Mouse (Mus musculus): ENCODE results near the gene Pex11g. TPM values are rescaled to one million over a fixed set of nuclear protein-coding genes. Genes with fewer than 3 reads are reported as not detected.
A peak's percentile ranks its signal among the peaks of the same experiment; 100 is the strongest.

Gene Pex11g
- total and polyA plus RNA-seq, 2 experiments from 2014 or later, result 7.3 to 14.1 TPM

DNA sequence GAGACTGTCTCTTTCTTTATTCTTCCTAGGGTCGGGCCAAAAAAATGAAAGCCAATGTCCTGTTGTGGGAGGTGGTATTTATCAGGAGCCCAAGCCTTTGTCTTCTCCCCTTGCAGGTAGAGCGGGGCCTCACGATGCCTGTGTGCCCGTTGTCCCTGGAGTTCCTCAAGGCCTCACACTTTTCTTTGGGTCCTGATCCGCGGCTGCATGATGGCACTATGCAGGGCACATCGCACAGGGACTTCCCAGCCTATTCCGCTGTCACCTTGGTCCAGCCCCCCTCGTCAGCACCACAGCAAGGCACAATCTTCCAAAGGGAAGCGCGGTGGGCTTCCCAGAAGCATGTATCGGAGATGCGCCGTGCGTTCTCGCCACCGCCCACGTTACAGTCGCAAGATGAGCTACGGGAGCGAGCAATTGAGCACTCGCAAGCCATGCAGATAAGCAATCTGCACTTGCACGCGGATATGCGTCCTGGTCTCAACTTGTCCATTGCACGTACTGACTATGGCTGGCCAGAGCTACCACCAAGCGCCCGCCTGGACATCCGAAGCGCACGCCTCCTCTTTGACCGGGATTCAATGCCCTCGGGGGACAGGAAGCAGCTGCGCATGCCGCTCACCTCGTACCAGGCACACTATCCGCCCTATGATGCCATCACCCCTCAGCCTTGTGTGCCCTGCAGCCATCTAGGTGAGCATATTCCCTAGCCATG is 8.4 kb upstream of the Pex11g start:
- H3K9ac ChIP-seq (replicated peaks; ENCODE audit: low read depth, low read length), result no peak overlapping the region
- WGBS, result 19% methylated on average over 37 of the region's 37 CpGs
- peak overlapping the region; percentile 32 for H3K4me3 ChIP-seq (ENCODE audit: low read depth, low read length)
- H3K27ac ChIP-seq (ENCODE audit: low read depth), result no peak overlapping the region
- ATAC-seq (ENCODE audit: insufficient read depth, low read depth) (no peak), DNase-seq (ENCODE audit: low spot score) (no peak)
- TF ChIP-seq EP300 (IDR thresholded peaks at IDR 0.05; ENCODE audit: low read depth) (no peak), CTCF (IDR thresholded peaks at IDR 0.05; ENCODE audit: low read depth) (no peak)
- no peaks in the 10 kb centered on the region for H3K36me3 ChIP-seq (replicated peaks; ENCODE audit: control insufficient read depth, insufficient read depth, low read length)
- H3K4me2 ChIP-seq (ENCODE audit: low read depth, low read length), result peak overlapping the region; percentile 57
- H3K4me1 ChIP-seq (ENCODE audit: control insufficient read depth, insufficient read depth), result 0 out of 2 replicates have a peak, but pooled peaks cover 3% of the 10 kb centered on the region
- H3K27me3 ChIP-seq (ENCODE audit: control insufficient read depth, insufficient read depth, low read length), result no peaks in the 10 kb centered on the region
- H3K9me3 ChIP-seq (replicated peaks; ENCODE audit: control insufficient read depth, low read length), result no peaks in the 10 kb centered on the region

DNA sequence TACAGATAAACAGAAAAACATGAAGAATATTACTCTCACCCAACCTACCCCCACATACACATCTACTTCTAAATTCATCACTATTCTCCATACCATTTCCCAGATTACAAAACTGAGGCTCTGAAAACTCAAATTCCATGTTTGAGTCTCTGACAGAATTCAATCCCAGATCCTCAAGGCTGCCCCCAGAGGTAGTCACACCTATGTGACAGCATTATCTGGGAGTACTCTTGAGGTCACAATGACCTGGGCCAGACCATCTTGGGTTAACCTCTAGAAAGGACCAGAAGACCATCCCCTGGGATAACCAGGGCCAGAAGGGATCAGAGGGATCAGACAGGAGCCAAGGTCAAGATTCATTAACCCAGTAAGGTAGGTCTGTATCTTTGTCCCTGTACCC is 3.1 kb upstream of the Pex11g start, which contains the start of gene Tex45:
Gene Tex45, plus strand, starts transcription at position 301 of the 400 bp plus-strand sequence.
- Histone ChIP-seq H3K27ac (ENCODE audit: low read depth) (no peak within 1 kb of the TSS), H3K4me1 (ENCODE audit: control insufficient read depth, insufficient read depth) (peaks cover 6% of the 10 kb centered on the region; the same call in 1 of the 2 replicates), H3K4me3 (ENCODE audit: low read depth, low read length) (no peak within 1 kb of the TSS), H3K9me3 (replicated peaks; ENCODE audit: control insufficient read depth, low read length) (no peaks in the 10 kb centered on the region), H3K36me3 (replicated peaks; ENCODE audit: control insufficient read depth, insufficient read depth, low read length) (no peaks in the 10 kb centered on the region), H3K9ac (replicated peaks; ENCODE audit: low read depth, low read length) (no peak within 1 kb of the TSS), H3K27me3 (ENCODE audit: control insufficient read depth, insufficient read depth, low read length) (no peaks in the 10 kb centered on the region), H3K4me2 (ENCODE audit: low read depth, low read length) (no peak within 1 kb of the TSS)
- ATAC-seq (ENCODE audit: insufficient read depth, low read depth), result no peak
- DNase-seq (ENCODE audit: low spot score), result no peak
- TF ChIP-seq EP300 (IDR thresholded peaks at IDR 0.05; ENCODE audit: low read depth) (no peak), CTCF (IDR thresholded peaks at IDR 0.05; ENCODE audit: low read depth) (no peak)

DNA sequence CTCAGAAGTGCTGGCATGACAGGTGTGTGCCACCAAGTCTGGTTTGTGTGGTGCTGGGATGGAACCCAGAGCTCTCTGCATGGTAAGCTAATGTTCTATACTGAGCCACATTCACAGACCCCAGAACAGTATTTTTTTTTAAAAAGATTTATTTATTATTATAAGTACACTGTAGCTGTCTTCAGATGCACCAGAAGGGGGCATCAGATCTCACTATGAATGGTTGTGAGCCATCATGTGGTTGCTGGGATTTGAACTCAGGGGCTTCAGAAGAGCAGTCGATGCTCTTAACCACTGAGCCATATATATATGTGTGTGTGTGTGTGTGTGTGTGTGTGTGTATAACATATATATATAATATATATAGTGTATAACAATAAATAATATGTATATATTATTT is 1.4 kb upstream of the Pex11g start:
- Histone ChIP-seq H3K27me3 (ENCODE audit: control insufficient read depth, insufficient read depth, low read length) (no peaks in the 10 kb centered on the region), H3K9me3 (replicated peaks; ENCODE audit: control insufficient read depth, low read length) (no peaks in the 10 kb centered on the region), H3K9ac (replicated peaks; ENCODE audit: low read depth, low read length) (no peak overlapping the region), H3K4me1 (ENCODE audit: control insufficient read depth, insufficient read depth) (peaks cover 6% of the 10 kb centered on the region; the same call in 1 of the 2 replicates), H3K4me3 (ENCODE audit: low read depth, low read length) (no peak overlapping the region), H3K4me2 (ENCODE audit: low read depth, low read length) (no peak overlapping the region), H3K27ac (ENCODE audit: low read depth) (no peak overlapping the region), H3K36me3 (replicated peaks; ENCODE audit: control insufficient read depth, insufficient read depth, low read length) (no peaks in the 10 kb centered on the region)
- no peak for TF ChIP-seq CTCF (IDR thresholded peaks at IDR 0.05; ENCODE audit: low read depth)
- no peak for TF ChIP-seq EP300 (IDR thresholded peaks at IDR 0.05; ENCODE audit: low read depth)
- WGBS, result 100% methylated on average over 1 of the region's 1 CpGs
- DNase-seq (ENCODE audit: low spot score), result no peak
- no peak for ATAC-seq (ENCODE audit: insufficient read depth, low read depth)

DNA sequence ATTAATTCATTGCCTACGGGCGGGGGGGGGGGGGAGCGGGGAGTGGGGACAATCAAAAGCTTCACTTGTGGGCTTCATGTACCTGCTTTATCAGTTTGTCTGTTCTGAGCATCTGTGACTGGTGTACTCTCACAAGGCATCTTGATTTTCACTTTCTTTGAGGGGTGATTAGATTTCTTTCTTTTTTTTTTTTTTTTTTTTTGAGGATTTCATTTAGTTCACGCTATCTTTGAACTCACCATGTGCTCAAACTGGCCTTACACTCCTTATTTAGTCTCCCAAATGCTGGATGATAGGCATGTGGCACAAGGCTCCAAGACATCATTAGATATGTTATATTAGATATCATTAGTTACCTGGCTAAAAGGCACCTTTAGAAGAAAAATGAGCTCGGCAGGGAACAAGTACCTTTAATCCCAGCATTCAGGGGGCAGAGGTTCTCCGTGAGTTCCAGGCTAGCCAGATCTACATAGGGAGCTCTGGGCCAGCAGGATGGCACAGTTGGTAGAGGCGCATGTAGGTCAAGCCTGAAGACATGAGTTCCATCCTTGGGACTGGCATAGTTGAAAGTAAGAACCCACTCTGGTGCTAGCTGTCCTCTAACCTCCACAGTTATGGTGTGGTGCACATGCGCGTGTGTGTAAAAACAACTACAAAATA is 536 bp upstream of the Pex11g start:
- WGBS, result 52% methylated on average over 9 of the region's 9 CpGs
- Histone ChIP-seq H3K9ac (replicated peaks; ENCODE audit: low read depth, low read length) (peak overlapping the region; percentile 55), H3K36me3 (replicated peaks; ENCODE audit: control insufficient read depth, insufficient read depth, low read length) (no peaks in the 10 kb centered on the region), H3K27ac (ENCODE audit: low read depth) (peak overlapping the region; percentile 80), H3K27me3 (ENCODE audit: control insufficient read depth, insufficient read depth, low read length) (no peaks in the 10 kb centered on the region), H3K4me2 (ENCODE audit: low read depth, low read length) (peak overlapping the region; percentile 73), H3K4me3 (ENCODE audit: low read depth, low read length) (peak overlapping the region; percentile 55), H3K9me3 (replicated peaks; ENCODE audit: control insufficient read depth, low read length) (no peaks in the 10 kb centered on the region), H3K4me1 (ENCODE audit: control insufficient read depth, insufficient read depth) (peaks cover 6% of the 10 kb centered on the region; the same call in 1 of the 2 replicates)
- ATAC-seq (ENCODE audit: insufficient read depth, low read depth), result 0 out of 2 replicates have a peak, but pooled peaks have one; percentile 0
- TF ChIP-seq EP300 (IDR thresholded peaks at IDR 0.05; ENCODE audit: low read depth) (no peak), CTCF (IDR thresholded peaks at IDR 0.05; ENCODE audit: low read depth) (no peak)
- no peak for DNase-seq (ENCODE audit: low spot score)

DNA sequence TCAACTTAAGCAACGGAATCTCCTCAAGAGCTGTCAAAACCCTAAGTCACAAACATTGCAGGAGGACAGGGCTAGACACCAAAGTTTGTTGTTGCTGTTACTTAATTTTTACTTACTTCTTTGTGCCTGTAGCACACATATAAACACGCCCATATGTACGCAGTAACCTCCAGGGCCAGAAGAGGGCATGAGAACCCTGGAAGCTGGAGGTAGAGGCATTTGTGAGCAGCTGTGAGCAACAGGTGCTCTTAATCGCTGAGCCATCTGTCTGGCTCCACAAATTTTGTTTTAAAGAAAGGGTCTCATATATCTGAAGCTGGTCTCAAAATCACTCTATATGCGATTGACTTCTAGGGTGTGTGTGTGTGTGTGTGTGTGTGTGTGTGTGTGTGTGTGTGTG is 3.2 kb downstream of the Pex11g start:
- Histone ChIP-seq H3K4me3 (ENCODE audit: low read depth, low read length) (no peak overlapping the region), H3K9ac (replicated peaks; ENCODE audit: low read depth, low read length) (no peak overlapping the region), H3K4me1 (ENCODE audit: control insufficient read depth, insufficient read depth) (peaks cover 6% of the 10 kb centered on the region; the same call in 1 of the 2 replicates), H3K27me3 (ENCODE audit: control insufficient read depth, insufficient read depth, low read length) (no peaks in the 10 kb centered on the region), H3K9me3 (replicated peaks; ENCODE audit: control insufficient read depth, low read length) (no peaks in the 10 kb centered on the region), H3K4me2 (ENCODE audit: low read depth, low read length) (no peak overlapping the region), H3K27ac (ENCODE audit: low read depth) (no peak overlapping the region), H3K36me3 (replicated peaks; ENCODE audit: control insufficient read depth, insufficient read depth, low read length) (no peaks in the 10 kb centered on the region)
- WGBS, result 53% methylated on average over 5 of the region's 5 CpGs
- DNase-seq (ENCODE audit: low spot score) (peak; percentile 13), ATAC-seq (ENCODE audit: insufficient read depth, low read depth) (no peak)
- TF ChIP-seq CTCF (IDR thresholded peaks at IDR 0.05; ENCODE audit: low read depth), result peak; percentile 54
- no peak for TF ChIP-seq EP300 (IDR thresholded peaks at IDR 0.05; ENCODE audit: low read depth)

Data from heart, postnatal 0 days (tissue).